Mouse (Mus musculus): ENCODE results near the gene Pepd. TPM values are rescaled to one million over a fixed set of nuclear protein-coding genes. Genes with fewer than 3 reads are reported as not detected.

Gene Pepd
- total and polyA plus RNA-seq, 3 experiments: 24.6 to 38.9 (median 26.6) TPM

DNA sequence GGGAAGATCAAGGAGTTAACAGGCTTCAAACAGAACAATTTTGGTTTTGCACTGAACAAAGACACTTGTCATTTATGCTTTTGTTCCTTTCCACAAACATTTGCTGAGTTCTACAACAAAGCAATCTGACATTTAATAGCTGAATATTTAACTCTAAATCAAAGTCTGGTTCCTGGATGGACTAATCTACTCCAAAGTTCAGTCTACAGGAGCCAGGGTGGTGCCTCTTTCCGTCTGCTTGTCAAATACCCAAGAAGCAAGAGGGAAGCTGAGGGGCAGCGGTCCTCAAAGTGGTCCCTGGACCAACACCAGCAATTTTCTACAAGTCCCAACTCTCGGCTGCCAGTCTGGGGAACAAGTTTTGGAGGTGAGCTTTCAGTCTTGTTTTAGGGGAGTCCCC, 141.0 kb downstream of the Pepd start:
- no peak overlapping the region for H3K4me3 ChIP-seq
- TF ChIP-seq EP300 (IDR thresholded peaks at IDR 0.05; ENCODE audit: insufficient read depth, low read depth, low read length) (no peak), POLR2A (IDR thresholded peaks at IDR 0.05; ENCODE audit: insufficient read depth, low read depth, low read length) (no peak), CTCF (IDR thresholded peaks at IDR 0.05) (no peak)
- WGBS: 86% methylated on average over 3 of the region's 3 CpGs
- peaks cover 4% of the 10 kb centered on the region; the same call in 1 of the 2 replicates for H3K79me2 ChIP-seq (replicated peaks; ENCODE audit: control insufficient read depth, insufficient read depth, low read length)
- DNase-seq: no peak
- H3K27me3 ChIP-seq (ENCODE audit: control insufficient read depth, insufficient read depth, low read length): no peaks in the 10 kb centered on the region
- peaks cover 29% of the 10 kb centered on the region for H3K36me3 ChIP-seq (ENCODE audit: control insufficient read depth, insufficient read depth, low read length)
- no peak overlapping the region for H3K9ac ChIP-seq (ENCODE audit: low read depth, low read length)
- H3K27ac ChIP-seq: no peak overlapping the region
- intact Hi-C loops (cut with DNase I): no loop called here
- H3K4me1 ChIP-seq (ENCODE audit: control insufficient read depth, insufficient read depth, low read length): peaks cover 6% of the 10 kb centered on the region

DNA sequence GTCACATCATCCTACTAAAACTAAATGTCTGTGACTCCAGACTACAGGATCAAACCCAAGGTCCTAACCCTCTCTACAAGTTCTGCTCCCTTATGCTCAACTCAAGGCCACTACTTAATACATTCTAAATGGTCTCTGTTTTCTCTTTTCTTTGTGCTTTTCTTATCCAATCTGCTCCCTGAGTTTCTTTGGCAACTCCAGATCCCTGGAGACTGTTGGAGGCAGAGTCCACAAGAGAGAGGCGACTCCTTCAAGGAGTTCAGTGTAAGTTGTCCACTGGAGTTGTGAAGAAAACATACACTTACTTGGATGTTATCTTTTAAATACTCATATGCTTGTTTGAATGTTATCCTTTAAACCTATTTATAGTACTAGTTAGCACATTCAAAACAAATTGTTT, 142.1 kb downstream of the Pepd start:
- no peaks in the 10 kb centered on the region for H3K27me3 ChIP-seq (ENCODE audit: control insufficient read depth, insufficient read depth, low read length)
- WGBS: 47% methylated on average over 1 of the region's 1 CpGs
- H3K4me3 ChIP-seq: peak overlapping the region; percentile 91; the same call in 1 of the 2 replicates
- H3K27ac ChIP-seq: peak overlapping the region; percentile 96; the same call in 1 of the 2 replicates
- peaks cover 21% of the 10 kb centered on the region for H3K36me3 ChIP-seq (ENCODE audit: control insufficient read depth, insufficient read depth, low read length)
- H3K4me1 ChIP-seq (ENCODE audit: control insufficient read depth, insufficient read depth, low read length): peaks cover 6% of the 10 kb centered on the region
- no peak overlapping the region for H3K9ac ChIP-seq (ENCODE audit: low read depth, low read length)
- intact Hi-C loops (cut with DNase I): no loop called here
- no peak for DNase-seq
- TF ChIP-seq EP300 (IDR thresholded peaks at IDR 0.05; ENCODE audit: insufficient read depth, low read depth, low read length) (no peak), CTCF (IDR thresholded peaks at IDR 0.05) (no peak), POLR2A (IDR thresholded peaks at IDR 0.05; ENCODE audit: insufficient read depth, low read depth, low read length) (no peak)
- peaks cover 1% of the 10 kb centered on the region; the same call in 1 of the 2 replicates for H3K79me2 ChIP-seq (replicated peaks; ENCODE audit: control insufficient read depth, insufficient read depth, low read length)

DNA sequence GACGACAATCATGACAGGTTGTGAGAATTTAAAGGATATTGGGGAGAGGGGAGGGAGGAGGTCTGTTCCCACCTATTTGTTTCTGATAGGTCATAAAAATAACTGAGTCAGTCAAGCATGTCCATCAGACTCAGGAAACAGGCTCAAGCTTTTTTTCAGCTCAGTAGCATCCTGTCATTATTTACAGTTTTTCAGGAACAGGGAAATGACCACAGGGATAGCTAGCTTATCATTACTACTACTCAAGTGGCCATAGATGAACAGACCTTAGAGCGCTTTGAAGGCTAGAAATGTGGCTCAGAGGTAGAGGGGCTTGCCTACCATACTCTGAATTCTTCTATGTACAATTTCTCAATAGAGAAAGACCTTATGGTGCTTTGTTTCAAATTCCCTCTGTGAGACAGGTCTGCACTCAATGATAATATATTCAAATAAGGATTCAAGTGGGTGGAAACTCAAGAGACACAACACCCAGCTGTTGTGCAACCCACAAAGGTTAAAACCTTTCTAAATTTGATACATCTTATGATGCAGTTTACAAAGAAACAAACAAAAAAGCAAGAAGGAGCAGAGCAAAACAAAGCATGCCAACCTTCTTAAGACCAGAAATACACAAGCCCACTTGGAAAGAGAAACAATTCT, 142.9 kb downstream of the Pepd start:
- no peak for TF ChIP-seq EP300 (IDR thresholded peaks at IDR 0.05; ENCODE audit: insufficient read depth, low read depth, low read length)
- 0 out of 2 replicates have a peak, but pooled peaks have one; percentile 25 for TF ChIP-seq POLR2A (IDR thresholded peaks at IDR 0.05; ENCODE audit: insufficient read depth, low read depth, low read length)
- no peak for DNase-seq
- WGBS: 35% methylated on average over 2 of the region's 2 CpGs
- H3K4me1 ChIP-seq (ENCODE audit: control insufficient read depth, insufficient read depth, low read length): peaks cover 6% of the 10 kb centered on the region
- H3K79me2 ChIP-seq (replicated peaks; ENCODE audit: control insufficient read depth, insufficient read depth, low read length): peaks cover 1% of the 10 kb centered on the region; the same call in 1 of the 2 replicates
- H3K36me3 ChIP-seq (ENCODE audit: control insufficient read depth, insufficient read depth, low read length): peaks cover 20% of the 10 kb centered on the region
- H3K4me3 ChIP-seq: peak overlapping the region; percentile 91
- H3K9ac ChIP-seq (ENCODE audit: low read depth, low read length): peak overlapping the region; percentile 95
- H3K27me3 ChIP-seq (ENCODE audit: control insufficient read depth, insufficient read depth, low read length): no peaks in the 10 kb centered on the region
- peak overlapping the region; percentile 96 for H3K27ac ChIP-seq
- intact Hi-C loops (cut with DNase I): no loop called here

DNA sequence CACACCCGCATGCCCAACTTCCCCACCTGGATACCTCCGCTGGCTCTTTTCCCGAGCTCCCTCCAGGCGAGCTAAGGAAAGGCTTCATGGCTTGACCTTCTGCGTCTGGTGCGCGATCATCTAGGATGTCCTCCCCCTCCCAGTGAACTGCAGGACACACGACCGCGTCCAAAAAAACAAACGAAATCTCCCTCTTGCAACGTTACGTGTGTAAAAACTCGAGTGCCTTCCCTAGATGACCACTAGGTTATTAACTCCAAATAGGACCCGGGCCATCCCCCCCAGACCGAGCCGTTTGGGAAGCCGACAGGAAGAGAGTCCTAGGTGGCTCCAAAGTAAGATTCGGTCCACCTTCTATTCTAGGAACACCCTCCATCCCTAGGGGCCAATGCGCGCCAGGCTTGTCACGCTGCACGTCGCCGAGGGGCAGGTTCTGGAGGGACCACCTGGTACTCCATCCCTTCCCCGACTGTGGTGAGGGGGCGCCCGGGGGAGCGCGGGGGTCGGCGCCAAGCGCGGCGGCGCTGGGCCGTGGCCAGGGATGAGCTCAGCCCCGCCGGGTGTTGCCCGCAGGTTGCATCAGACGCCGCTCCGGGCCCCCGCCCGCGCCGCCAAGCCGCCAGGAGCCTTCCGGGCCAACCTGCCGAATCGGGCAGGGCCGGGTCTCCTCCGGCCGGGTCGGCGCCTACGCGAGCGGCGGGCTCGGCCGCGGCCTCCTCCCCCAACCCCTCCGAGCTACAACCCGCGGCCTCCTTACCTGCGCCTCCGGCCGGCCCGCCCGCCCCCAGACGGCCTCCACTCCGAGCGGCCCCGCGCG, 143.6 kb downstream of the Pepd start:
- under 1% methylated on average over 73 of the region's 77 CpGs for WGBS
- Histone ChIP-seq H3K4me3 (peak overlapping the region; percentile 91), H3K27ac (peak overlapping the region; percentile 96), H3K79me2 (replicated peaks; ENCODE audit: control insufficient read depth, insufficient read depth, low read length) (no peaks in the 10 kb centered on the region; the same call in 1 of the 2 replicates), H3K9ac (ENCODE audit: low read depth, low read length) (peak overlapping the region; percentile 95), H3K4me1 (ENCODE audit: control insufficient read depth, insufficient read depth, low read length) (peaks cover 6% of the 10 kb centered on the region), H3K36me3 (ENCODE audit: control insufficient read depth, insufficient read depth, low read length) (peaks cover 17% of the 10 kb centered on the region), H3K27me3 (ENCODE audit: control insufficient read depth, insufficient read depth, low read length) (no peaks in the 10 kb centered on the region)
- intact Hi-C loops (cut with DNase I): loop anchor here (1.0 kb wide), 2 partner anchors 24 to 62 kb away; no protein-coding TSS in a partner anchor
- no peak for DNase-seq
- TF ChIP-seq POLR2A (IDR thresholded peaks at IDR 0.05; ENCODE audit: insufficient read depth, low read depth, low read length) (no peak), CTCF (IDR thresholded peaks at IDR 0.05) (peak; percentile 25; the same call in 1 of the 2 replicates)

DNA sequence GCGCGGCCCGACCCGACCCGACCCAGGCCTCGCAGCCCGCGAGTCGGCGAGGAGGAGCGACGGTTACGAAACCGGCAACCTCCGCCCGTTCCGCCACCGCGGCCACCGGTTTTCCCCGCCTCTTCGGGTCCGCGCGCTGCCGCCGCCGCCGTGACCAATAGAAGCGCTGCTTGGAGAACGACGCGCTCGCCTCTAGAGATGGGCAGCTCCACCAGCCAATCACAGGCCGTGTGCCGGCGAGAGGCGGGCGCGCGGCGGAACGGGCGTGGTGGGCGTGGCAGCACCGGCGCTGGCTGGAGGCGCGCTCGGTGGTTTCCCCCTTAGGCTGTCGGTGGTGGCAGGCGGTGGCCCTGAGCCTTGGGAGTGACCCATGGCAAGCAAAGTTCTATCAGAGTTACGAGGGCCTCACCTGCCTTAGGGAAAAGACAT, 144.3 kb downstream of the Pepd start, which contains the start of gene Cebpg:
Gene Cebpg, minus strand, starts transcription at position 138 of the 429 bp plus-strand sequence.
- WGBS: under 1% methylated on average over 53 of the region's 53 CpGs
- peaks cover 13% of the 10 kb centered on the region for H3K36me3 ChIP-seq (ENCODE audit: control insufficient read depth, insufficient read depth, low read length)
- intact Hi-C loops (cut with DNase I): loop anchor here (1.0 kb wide), 2 partner anchors 24 to 62 kb away; no protein-coding TSS in a partner anchor
- no peaks in the 10 kb centered on the region for H3K27me3 ChIP-seq (ENCODE audit: control insufficient read depth, insufficient read depth, low read length)
- DNase-seq: peak; percentile 99 to 100
- TF ChIP-seq EP300 (IDR thresholded peaks at IDR 0.05; ENCODE audit: insufficient read depth, low read depth, low read length): no peak
- peak; percentile 87 for TF ChIP-seq POLR2A (IDR thresholded peaks at IDR 0.05; ENCODE audit: insufficient read depth, low read depth, low read length)
- no peak for TF ChIP-seq CTCF (IDR thresholded peaks at IDR 0.05)
- H3K4me3 ChIP-seq: peak within 1 kb of the TSS; percentile 91
- H3K9ac ChIP-seq (ENCODE audit: low read depth, low read length): peak within 1 kb of the TSS; percentile 95
- no peaks in the 10 kb centered on the region for H3K79me2 ChIP-seq (replicated peaks; ENCODE audit: control insufficient read depth, insufficient read depth, low read length)
- peak within 1 kb of the TSS; percentile 96 for H3K27ac ChIP-seq
- peaks cover 6% of the 10 kb centered on the region for H3K4me1 ChIP-seq (ENCODE audit: control insufficient read depth, insufficient read depth, low read length)

Data from heart, adult 2 months (tissue).